Mouse (Mus musculus): ENCODE data around the gene Cops7b.

The Cops7b gene

DNA sequence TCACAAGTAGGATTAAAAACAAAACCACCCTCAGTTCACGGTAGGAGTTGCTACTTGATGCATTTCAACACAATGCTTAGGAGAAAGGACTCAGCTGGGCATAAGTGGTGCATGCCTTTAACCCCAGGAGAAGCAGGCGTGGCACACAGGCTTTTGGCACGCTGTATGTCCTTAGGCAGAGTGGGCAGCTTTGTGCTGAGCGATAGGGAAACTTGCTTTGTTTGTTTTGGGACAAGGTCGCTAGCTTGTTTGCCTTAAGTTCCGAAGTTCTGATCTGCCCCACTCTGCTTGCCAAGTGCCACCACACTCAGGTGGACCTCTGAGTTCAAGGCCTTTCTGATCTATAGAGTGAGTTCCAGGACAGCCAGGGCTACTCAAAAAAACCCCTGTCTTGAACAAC lies 12.6 kb downstream of the Cops7b start:
- in situ Hi-C loops (cut with MboI, MseI) = no loop called here

DNA sequence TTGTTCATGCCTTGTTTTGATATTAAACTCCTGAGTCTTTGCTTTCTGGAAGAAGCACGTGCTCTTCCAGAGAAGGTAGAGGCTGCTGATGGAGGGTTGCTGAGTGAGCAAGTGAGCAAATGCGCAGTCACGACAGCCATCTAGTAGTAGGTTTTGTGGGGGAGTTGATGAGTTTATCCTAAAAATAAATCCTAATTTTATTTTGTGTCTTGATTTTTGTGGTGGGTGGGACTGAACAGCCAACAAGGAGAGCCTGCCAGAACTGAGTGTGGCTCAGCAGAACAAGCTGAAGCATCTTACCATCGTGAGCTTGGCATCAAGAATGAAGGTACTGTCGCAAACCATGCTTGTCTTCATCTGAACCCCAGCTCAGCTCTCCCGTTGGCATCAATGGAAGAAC lies 13.8 kb downstream of the Cops7b start:
- in situ Hi-C loops (cut with MboI, MseI) = no loop called here

DNA sequence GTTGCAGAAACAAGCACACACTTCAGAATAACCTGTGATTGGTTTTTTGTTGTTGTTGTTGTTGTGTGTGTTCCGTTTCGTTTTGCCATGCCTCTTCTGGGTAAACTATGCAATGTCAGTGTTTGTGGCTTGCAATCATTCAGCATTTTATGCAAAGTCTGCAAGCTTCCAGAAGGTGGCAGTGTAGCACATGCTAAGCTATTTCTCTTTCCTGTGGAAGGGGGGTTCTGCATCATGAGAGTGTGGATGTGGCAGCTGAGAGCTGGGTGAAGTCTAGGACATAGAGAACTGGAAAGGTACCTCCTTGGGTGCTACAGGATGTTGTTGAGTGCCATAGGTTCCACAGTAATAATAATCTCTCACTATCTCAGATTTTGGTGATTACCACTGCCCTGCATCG lies 15.8 kb downstream of the Cops7b start:
- in situ Hi-C loops (cut with MboI, MseI) = no loop called here

DNA sequence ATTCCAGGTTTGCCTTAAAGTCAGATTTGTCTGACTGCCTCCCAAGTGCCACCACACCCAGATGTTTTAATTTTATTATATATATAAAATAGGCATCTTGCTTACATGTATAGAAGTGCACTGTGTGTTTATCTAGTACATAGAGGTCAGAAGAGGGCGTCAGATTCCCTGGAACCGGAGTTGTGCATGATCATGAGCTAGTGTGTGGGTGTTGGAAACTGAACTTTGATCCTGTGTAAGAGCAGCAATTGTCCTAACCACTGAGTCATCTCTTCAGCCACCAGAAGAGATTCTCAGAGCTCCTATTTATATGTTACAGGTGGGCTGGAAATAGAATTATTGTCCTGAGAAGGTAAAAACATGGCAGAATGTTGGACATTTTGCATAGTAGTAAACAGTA lies 17.4 kb downstream of the Cops7b start:
- in situ Hi-C loops (cut with MboI, MseI) = no loop called here

DNA sequence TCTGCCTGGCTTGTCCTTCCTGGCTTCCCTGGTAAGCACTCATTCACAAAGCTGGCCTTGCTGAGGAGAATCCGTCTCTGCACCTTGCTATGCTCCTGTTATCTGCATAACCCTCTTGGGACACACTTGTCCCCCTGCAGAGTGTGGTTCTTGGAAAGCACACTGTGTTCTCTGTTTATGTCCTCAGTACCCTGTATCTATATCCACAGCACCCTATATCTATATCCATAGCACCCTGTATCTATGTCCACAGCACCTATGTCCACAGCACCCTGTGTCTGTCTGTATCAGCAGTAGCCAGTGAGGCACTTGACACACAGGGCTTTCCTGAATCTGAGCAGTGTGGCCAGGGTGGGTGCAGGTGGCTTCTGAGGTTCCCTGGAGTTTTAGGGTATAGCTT lies 28.2 kb downstream of the Cops7b start:
- in situ Hi-C loops (cut with MboI, MseI) = no loop called here

DNA sequence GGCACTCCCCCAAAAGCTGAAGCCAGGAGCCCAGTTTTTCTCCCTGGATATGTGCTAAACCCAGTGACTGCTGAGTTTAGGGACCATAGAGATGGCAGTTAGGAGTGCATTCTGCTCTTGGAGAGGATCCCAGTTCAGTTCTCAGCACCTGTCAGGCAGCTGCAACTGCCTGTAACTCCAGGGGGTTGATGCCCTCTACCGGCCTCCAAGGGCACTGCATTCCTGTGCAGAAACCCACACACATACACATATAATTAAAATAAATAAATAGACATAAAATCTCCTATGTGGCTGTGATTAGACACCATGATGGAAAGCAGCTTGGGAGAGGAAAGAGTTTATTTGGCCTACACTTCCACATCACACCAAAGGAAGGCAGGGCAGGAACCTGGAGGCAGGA lies 29.4 kb downstream of the Cops7b start:
- in situ Hi-C loops (cut with MboI, MseI) = no loop called here

DNA sequence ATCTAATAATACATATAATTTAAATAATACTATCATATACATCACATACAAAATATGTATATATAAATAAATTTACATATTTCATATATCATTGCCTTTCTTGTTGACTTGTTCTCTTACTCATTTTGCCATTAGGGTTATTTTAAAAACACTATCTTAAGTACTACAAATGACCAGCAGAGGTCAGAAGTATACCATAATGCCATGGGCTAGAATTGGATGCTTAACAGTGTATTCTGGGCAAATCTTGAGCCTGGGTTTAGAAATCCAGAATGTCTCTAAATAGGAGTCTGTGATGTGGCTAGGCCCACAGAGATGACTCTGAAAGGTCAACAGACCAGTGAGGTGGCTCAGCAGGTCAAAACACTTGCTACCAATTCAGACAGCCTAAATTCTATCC lies 31.6 kb downstream of the Cops7b start:
- in situ Hi-C loops (cut with MboI, MseI) = no loop called here

DNA sequence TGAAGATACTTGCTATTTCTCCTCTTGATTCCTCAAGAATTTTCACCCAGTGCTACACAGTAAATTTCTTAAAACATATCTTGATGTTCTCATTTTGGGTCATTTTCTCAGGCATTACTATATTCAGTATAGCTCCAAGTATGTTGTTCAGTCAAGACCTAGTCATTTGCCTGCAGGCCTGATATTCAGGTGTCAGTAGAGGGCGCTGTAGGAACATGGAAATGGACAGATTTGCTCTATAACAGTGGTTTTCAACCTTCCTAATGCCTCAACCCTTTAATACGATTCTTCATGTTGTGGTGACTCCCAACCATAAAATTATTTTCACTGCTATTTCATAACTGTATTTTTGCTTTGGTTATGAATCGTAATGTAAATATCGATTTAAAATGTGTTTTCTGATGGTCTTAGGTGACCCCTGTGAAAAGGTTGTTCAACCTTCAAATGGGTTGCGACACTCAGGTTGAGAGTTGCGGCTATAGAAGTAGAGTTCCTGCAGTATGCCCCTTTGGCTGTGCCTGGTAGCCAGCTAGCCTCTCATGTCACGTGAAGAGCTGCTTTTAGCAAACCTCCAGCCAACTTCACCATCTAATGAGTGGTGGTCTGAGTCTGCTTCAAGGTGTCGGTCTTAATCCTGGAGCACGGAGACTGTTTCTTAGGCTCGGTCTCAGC lies 35.9 kb downstream of the Cops7b start:
- in situ Hi-C loops (cut with MboI, MseI) = no loop called here

DNA sequence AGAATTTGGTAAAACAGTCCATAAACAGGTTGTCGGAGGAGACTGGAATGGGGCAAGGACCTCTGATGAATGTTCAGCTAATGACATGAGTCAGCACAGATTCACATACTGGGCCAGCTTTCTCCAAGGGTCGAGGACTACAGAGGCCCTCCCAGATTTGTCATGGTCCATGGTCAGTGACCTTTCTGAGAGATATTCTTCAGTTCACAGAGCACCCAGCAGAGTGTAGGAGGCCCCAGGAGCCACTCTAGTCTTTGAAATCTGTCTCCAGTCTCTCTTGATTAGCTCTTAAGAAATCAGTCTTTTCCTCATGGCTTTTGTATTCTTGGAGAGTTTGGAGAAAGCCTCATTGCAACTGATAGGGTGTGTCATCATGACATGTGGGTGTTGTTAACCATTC lies 39.6 kb downstream of the Cops7b start:
- in situ Hi-C loops (cut with MboI, MseI) = no loop called here

DNA sequence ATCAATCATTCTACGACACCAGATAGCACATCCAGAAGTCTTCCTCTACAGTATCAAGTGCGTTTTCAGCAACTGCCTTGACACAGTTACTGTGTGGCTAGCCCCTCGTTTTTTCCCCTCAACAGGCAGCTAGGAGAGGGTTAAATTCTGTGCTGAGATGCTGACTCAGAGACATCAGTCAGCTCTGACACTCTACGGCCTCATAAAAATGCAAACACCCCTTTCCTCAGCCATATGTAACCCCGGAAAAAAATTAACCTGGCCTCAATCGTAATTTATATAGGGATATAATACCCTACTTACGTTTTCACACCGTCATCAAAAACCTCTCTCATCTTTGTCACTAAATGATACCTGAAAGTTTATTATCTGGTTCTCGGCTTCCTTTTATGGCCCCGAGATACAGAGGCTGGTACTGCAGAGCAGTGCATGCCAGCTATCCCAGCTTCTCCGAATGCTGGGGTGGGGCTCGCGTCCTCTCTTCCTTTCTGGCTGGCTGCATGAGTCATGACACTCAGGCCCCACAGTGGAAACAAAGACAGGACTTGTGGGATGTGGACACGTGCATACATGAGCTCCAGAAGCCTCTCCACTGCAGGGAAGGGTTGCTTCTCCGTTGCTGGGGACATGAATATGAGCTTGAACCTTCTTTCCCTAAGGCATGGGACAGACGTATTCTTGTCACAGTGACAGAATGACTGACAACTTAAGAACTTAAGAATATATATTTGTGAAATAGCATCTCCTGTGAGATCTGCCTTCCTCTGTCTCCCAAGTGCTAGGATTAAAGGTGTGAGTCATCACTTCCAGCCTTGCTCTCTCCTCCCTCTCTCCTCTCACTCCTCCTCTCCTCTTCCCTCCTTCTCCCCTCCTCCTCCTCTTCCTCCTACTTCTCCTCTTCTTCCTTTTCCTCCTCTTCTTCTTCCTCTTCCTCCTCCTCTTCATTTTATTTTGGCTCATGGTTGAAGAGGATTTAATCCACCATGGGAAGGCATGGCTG lies 40.6 kb downstream of the Cops7b start:
- in situ Hi-C loops (cut with MboI, MseI) = no loop called here

DNA sequence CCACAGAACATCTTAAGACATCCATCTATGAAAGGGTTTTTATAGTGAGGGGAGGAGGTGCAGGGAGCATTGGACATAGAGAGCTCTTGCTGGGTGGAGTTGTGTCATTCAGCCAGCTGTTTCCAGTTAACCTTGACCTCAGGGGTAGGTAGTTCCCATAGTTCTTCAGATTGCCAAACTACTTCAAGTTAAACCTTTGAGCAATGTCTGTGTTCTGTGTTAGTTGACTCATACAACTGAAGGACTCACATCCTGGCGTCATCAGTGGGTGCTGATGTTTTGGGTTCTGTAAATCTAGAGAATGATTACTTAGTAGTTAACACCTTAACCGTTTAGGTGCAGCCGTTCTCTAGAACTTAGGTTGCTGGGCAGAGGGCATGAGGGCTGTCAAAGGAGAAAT lies 45.6 kb downstream of the Cops7b start:
- in situ Hi-C loops (cut with MboI, MseI) = no loop called here

DNA sequence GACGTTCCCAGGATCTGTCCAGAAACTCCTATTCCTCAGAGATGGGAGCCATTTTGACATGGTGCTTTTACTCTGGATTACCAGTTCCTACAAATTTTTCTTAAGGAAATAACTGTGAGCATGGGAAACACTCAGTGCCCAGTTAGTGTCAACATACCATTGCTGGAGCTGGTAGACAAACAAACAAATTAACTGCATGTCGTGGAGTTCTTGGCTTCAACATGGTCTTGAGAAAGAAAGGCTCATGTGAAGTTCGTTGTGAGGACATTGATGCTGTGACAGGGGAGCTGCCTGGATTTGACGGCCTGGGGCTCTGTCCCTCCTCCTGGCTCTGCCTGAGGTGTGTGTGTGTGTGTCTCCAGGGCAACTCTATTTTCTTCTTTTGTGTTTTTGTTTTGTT lies 47.2 kb downstream of the Cops7b start:
- in situ Hi-C loops (cut with MboI, MseI) = no loop called here

DNA sequence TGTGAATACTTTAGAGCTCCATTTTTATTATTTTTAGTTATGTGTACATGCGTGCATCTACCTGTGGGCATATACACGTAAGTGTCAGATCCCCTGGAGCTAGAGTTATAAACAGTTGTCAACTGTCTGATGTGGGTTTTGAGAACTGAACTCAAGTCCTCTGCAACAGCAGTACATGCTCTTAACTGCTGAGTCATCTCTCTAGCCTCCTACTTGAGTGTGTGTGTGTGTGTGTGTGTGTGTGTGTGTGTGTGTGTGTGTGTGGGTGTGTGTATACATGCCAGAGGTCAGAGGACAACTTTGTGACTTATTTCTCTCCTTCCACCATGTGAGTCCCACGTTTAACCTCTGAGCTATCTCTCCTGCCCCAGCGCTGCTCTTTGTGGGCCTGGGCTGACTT lies 47.8 kb downstream of the Cops7b start:
- in situ Hi-C loops (cut with MboI, MseI) = no loop called here

DNA sequence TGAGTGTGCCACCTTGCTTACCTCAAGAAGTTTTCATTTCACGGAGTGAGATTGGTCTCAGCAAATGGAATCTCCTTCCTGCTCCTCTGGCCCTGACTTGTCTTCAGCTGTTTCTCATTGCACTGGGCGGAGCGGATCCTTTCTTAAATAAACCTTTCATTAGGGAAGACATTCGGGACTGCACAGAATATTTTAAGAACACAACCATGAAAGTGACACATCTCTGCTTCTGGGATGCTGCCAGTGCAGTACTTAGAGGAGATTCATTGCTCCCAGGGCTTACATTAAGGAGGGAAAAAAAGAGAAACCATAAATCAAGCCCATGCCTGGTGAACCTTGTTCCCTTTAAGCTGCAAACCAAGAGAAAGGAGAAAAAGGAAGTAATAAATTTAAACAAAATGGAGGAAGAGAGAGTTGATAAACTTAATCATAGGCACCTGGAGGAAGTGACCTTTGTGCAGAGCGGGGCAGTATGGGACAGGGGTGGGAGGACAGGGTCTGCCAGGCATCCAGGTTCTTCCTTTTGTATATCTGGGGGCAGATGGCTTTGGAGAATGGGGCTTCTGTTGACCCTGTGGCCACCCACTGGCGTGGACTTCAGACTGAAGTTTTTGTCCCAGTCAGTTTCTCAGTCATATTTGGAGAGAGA lies 50.2 kb downstream of the Cops7b start:
- in situ Hi-C loops (cut with MboI, MseI) = no loop called here

DNA sequence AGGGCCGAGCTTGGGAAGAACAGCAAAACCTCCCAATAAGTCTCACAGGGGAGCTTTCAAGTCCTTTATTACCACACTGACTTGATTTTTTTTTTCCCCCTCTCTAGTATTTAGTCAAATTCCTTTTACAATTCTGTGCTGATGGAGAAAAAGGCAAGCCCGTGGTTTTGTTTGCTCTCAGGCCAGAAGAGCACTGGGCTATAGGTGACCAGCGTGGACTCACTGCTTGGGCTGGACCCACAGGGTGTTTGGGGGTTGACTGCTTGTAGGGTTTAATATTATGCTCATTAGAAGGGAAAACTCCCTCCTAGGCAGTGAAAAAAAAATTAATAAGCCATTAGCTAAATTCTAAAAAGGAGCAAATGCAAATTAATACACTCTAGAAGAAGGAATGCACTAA lies 50.7 kb downstream of the Cops7b start:
- in situ Hi-C loops (cut with MboI, MseI) = no loop called here

DNA sequence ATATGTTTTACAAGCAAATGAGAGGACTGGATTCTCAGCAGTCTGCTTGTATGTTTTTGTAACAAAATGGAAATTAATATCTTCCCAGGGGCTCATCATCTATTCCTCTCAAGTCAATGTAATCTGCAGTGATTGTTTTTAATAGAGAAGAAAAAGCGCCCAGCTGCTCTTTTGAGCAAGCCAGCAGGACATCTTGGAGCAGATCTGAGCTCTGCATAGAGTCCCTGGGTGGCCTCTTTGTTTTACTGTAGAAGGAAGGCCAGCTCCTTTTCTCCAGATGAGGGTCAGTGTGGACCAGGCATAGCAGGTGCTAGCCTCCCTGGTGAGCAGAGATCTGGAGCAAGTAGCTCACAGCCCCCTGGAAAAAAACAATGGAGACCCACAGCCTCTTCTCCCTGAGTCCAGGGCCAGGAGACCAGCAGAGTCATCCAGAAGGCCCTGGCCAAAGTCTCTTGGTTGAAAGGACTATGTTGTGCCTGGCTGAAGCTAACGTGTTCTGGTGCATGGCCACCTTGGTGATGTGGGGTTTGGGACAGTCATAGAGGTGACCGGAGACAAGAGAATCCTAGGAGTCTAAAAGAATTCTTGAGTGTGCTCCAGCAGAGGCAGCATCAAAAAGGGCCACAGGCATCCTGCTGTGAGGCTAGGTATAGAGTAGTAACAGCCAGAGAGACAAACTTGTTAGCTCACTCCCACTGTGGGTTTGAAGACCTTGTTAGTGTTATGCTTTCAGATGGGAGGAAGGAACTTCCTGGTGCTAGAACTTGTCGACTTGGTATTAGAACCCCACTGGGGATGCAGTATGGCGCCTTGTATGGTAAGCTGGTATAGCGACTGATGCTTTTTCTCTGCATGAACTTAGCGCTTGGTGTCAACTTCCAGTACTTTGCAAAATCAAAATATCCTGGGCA lies 51.4 kb downstream of the Cops7b start:
- in situ Hi-C loops (cut with MboI, MseI) = no loop called here

DNA sequence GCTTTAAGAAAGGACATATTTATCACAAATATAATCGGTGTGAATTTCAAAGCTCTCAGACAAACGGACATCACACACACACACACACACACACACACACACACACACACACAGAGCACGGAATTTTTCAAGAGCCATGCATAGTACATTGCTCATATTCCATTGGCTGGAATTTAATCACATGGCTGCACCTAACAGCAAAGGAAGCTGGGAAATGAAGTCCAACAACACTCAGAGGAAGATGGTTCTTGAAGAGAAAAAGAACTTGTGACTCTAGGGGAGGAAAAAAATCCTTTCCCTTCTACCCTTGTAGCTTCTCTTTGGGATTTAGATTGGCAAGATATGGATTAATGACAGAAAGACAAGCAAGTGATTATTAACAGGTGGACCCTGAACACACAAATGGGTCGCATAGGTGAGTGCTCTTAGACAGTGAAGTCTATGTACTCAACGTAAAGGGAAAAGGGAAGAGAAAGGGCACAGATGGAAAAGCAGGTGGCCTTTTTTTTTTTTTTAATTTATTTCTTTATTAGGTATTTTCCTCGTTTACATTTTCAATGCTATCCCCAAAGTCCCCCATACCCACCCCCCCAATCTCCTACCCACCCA lies 52.2 kb downstream of the Cops7b start:
- in situ Hi-C loops (cut with MboI, MseI) = no loop called here

DNA sequence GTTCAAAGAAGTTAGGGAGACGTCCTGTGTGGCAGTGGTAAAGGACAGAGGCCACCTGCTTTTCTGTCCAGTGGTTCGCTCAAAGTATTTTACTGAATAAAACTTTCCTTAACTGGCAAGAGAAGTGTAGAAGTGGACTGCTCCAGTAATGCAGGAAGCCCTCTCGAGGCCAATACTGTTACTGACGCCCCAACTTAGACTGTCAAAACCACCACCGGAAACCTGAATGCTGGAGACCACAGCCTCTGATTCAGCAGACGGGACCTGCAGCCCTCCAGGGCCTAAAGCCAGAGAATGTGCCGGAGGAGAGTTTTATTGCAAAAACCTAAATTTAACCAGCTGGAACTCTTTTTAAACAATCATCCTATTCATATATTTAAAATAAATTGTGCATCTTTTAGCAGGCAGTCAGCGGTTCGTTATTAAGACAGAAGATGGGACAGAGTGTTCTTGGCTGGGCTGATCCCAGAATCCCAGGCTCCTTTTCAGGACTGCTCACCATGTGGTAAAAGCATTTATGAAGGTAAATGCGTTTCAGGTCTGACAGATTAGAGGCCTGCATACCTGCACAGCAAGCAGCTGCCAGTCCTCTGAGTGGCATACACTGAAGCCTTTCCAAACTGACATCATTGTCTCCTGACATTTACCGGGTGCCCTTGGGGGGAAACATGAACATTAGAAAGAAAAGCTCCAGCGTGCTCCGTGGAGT lies 60.6 kb downstream of the Cops7b start:
- in situ Hi-C loops (cut with MboI, MseI) = no loop called here

DNA sequence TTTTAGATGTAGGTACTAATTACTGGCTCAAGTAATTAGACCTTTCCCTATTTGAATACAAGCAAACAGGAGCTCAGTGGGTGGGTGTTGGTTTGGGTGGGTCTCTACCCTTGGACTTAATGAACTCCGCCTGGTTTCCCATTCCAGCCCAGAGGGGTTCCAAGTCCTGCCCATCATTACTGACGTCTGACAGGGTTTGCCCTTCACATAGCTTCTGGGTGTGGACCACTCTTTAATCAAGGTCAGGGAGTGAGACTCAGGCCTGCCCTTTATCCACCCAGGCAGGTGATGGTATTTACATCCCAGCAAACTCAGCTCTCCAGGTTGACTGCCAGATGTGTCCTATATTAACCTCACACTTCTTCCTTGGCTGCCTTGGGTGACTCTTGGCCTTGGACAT lies 64.8 kb downstream of the Cops7b start:
- in situ Hi-C loops (cut with MboI, MseI) = loop anchor here (5.0 kb wide), 1 partner anchor 395 kb away; no protein-coding TSS in a partner anchor

DNA sequence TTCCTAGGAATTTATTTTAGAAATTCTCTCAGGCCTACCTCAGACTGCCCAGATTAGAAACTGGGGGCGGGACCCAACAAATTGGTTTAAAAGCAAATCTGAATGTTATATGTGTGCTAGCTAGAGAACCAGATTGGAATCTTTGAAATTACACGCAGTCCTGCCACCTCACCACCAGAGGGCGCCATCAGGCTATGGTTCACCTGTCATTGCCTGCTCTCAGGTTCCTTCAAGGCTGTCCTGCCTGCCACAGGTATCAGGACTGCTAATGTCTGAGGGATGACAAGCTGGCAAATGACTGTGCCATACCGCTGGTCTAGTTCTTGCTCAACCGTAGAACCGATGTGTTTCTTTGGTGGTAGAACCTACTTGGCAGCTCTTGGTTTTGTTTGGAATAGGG lies 67.6 kb downstream of the Cops7b start:
- in situ Hi-C loops (cut with MboI, MseI) = no loop called here
